Mouse (Mus musculus): Measurements from ENCODE around the gene Prkce. TPM values are rescaled to one million over a fixed set of nuclear protein-coding genes. Genes with fewer than 3 reads are reported as not detected.

Gene Prkce
- total and polyA plus RNA-seq, 3 experiments, result 6.1 to 27.3 (median 26.0) TPM

DNA sequence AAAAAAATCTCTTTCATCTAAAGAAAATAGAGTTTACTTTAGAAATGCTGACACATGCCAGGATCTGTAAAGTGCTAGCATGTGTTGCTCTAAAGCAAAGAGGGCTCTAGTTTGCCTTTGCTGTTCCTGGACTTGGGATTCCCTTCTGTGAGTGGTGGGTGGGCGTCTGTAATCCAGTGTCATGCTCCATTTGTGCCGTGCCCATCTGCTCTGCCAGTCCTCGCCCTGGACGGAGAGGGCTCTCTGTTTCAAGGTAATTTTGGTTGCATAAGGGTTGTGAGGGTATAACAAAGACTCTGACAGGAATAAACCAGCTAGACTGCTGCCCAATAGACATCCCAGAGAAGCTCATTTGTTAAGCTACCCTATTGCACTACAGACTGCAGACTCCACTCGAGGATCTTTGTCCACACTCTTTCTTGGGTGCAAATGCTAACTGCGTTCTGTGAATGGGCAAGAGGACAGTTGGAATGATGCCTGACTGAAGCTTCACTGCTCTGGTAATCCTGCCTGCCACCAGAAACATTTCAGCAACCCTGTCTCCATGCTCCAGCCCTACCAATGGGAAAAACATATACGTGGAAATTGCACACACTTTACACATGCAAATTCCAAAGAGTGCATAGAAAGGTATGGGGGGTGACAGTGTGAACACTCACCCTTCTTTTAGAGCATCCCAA is 188.3 kb downstream of the Prkce start:
- WGBS, result 63% methylated on average over 7 of the region's 7 CpGs
- DNase-seq, result no peak
- Histone ChIP-seq H3K36me3 (ENCODE audit: control insufficient read depth, insufficient read depth, low read length) (peaks cover 7% of the 10 kb centered on the region), H3K4me3 (no peak overlapping the region), H3K27me3 (ENCODE audit: control insufficient read depth, insufficient read depth, low read length) (no peaks in the 10 kb centered on the region), H3K4me1 (ENCODE audit: control insufficient read depth, insufficient read depth, low read length) (peaks cover 17% of the 10 kb centered on the region), H3K79me2 (replicated peaks; ENCODE audit: control insufficient read depth, insufficient read depth, low read length) (peaks cover 2% of the 10 kb centered on the region; the same call in 1 of the 2 replicates), H3K9ac (ENCODE audit: low read depth, low read length) (no peak overlapping the region), H3K27ac (no peak overlapping the region)
- intact Hi-C loops (cut with DNase I), result no loop called here
- TF ChIP-seq CTCF (IDR thresholded peaks at IDR 0.05) (no peak), EP300 (IDR thresholded peaks at IDR 0.05; ENCODE audit: insufficient read depth, low read depth, low read length) (no peak), POLR2A (IDR thresholded peaks at IDR 0.05; ENCODE audit: insufficient read depth, low read depth, low read length) (no peak)

DNA sequence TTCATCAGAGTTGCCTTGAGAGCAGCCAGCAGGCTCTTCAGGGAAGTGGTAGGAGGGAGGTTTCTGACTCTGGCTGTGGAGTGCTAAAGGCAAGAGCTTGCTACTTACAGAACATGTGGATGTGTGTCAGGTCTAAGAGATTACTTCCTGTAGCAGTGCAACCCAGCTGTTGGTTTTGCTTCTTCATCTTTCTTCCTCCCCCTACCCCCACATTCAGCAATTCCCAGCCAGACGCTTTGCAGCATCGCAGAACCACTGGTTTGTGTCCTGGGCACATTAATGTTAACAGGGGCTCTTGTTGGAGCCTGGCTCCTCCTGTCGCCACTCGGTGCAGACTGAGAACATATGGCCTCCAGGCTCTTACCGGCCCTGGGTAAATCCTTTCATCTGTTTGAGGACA is 190.8 kb downstream of the Prkce start:
- intact Hi-C loops (cut with DNase I), result no loop called here
- Histone ChIP-seq H3K4me1 (ENCODE audit: control insufficient read depth, insufficient read depth, low read length) (peaks cover 14% of the 10 kb centered on the region), H3K9ac (ENCODE audit: low read depth, low read length) (no peak overlapping the region), H3K27ac (no peak overlapping the region), H3K4me3 (no peak overlapping the region), H3K79me2 (replicated peaks; ENCODE audit: control insufficient read depth, insufficient read depth, low read length) (no peaks in the 10 kb centered on the region), H3K27me3 (ENCODE audit: control insufficient read depth, insufficient read depth, low read length) (no peaks in the 10 kb centered on the region), H3K36me3 (ENCODE audit: control insufficient read depth, insufficient read depth, low read length) (peaks cover 7% of the 10 kb centered on the region)
- no peak for DNase-seq
- no peak for TF ChIP-seq POLR2A (IDR thresholded peaks at IDR 0.05; ENCODE audit: insufficient read depth, low read depth, low read length)
- no peak for TF ChIP-seq EP300 (IDR thresholded peaks at IDR 0.05; ENCODE audit: insufficient read depth, low read depth, low read length)
- 68% methylated on average over 5 of the region's 5 CpGs for WGBS

DNA sequence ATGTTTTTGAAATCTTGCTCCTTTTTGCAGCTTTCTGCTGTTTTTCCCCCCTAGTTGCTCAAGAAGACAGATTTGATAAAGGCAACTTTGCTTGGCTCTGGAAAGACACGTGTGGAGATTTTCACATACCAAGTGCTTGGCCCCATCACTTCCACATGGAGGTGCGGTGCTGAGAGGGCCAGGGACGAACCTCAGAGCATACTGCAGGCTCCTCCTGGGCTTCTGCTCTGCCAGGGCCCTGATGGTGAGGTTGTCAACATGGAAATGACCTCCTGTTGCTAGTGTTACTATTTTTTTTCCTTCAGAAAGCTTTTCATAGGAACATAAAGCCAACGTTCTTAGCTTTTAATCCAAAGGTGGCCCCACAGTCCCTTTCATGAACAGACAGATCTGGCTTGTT is 191.3 kb downstream of the Prkce start:
- WGBS, result 71% methylated on average over 4 of the region's 4 CpGs
- no peak overlapping the region for H3K27ac ChIP-seq
- intact Hi-C loops (cut with DNase I), result no loop called here

DNA sequence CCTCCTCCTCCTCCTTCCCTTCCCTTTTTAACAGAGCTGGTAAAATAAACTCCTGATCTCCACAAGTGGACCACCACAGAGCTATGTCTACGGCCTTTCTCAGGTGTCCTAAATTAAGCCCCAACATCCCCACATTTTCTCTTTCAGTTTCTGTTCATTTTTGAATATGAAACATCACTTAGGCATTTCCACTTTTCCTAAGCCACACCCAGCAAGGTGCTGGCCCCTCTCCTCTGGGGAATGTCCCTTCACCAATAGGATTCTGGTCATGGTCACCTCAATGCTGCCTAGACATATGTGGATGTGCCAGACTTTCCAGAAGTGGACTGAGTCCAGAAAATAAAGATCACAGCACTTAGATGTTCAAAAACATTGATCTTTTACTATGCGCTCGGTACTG is 193.3 kb downstream of the Prkce start:
- Histone ChIP-seq H3K9ac (ENCODE audit: low read depth, low read length) (no peak overlapping the region), H3K27ac (no peak overlapping the region), H3K36me3 (ENCODE audit: control insufficient read depth, insufficient read depth, low read length) (peaks cover 6% of the 10 kb centered on the region), H3K4me1 (ENCODE audit: control insufficient read depth, insufficient read depth, low read length) (peaks cover 16% of the 10 kb centered on the region), H3K79me2 (replicated peaks; ENCODE audit: control insufficient read depth, insufficient read depth, low read length) (no peaks in the 10 kb centered on the region; the same call in 1 of the 2 replicates), H3K27me3 (ENCODE audit: control insufficient read depth, insufficient read depth, low read length) (no peaks in the 10 kb centered on the region), H3K4me3 (no peak overlapping the region)
- no peak for TF ChIP-seq CTCF (IDR thresholded peaks at IDR 0.05)
- TF ChIP-seq EP300 (IDR thresholded peaks at IDR 0.05; ENCODE audit: insufficient read depth, low read depth, low read length), result no peak
- TF ChIP-seq POLR2A (IDR thresholded peaks at IDR 0.05; ENCODE audit: insufficient read depth, low read depth, low read length), result no peak
- intact Hi-C loops (cut with DNase I), result no loop called here
- WGBS, result 91% methylated on average over 3 of the region's 3 CpGs
- no peak for DNase-seq

More for the DNA sequence above, 191.3 kb downstream of the Prkce start:
- H3K4me1 ChIP-seq (ENCODE audit: control insufficient read depth, insufficient read depth, low read length), result peaks cover 14% of the 10 kb centered on the region
- no peaks in the 10 kb centered on the region for H3K79me2 ChIP-seq (replicated peaks; ENCODE audit: control insufficient read depth, insufficient read depth, low read length)
- H3K9ac ChIP-seq (ENCODE audit: low read depth, low read length), result no peak overlapping the region
- no peak overlapping the region for H3K4me3 ChIP-seq
- DNase-seq, result no peak
- no peaks in the 10 kb centered on the region for H3K27me3 ChIP-seq (ENCODE audit: control insufficient read depth, insufficient read depth, low read length)
- TF ChIP-seq POLR2A (IDR thresholded peaks at IDR 0.05; ENCODE audit: insufficient read depth, low read depth, low read length), result no peak
- no peak for TF ChIP-seq EP300 (IDR thresholded peaks at IDR 0.05; ENCODE audit: insufficient read depth, low read depth, low read length)
- no peak for TF ChIP-seq CTCF (IDR thresholded peaks at IDR 0.05)
- H3K36me3 ChIP-seq (ENCODE audit: control insufficient read depth, insufficient read depth, low read length), result peaks cover 7% of the 10 kb centered on the region

DNA sequence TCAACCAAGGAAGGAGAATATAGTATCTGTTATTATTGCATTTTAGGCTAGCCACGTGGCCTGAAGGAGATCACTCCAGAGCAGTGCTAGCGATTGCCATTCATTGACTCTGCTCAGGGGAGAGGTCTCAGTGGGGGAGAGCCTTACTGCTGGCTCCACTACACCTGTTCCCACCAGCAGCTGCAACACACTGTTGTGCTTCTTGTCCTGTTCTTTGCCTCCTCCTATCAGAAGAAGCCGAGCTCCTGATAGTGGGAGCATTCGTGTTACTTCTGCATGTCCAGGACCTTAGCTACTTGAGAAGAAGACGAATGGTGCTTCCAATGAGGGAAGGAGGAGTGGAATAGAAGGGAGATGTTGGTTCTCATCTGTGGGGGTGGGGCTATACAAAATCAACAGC is 195.8 kb downstream of the Prkce start:
- Histone ChIP-seq H3K4me3 (no peak overlapping the region), H3K4me1 (ENCODE audit: control insufficient read depth, insufficient read depth, low read length) (peaks cover 14% of the 10 kb centered on the region), H3K27ac (no peak overlapping the region), H3K79me2 (replicated peaks; ENCODE audit: control insufficient read depth, insufficient read depth, low read length) (peaks cover 3% of the 10 kb centered on the region; the same call in 1 of the 2 replicates), H3K9ac (ENCODE audit: low read depth, low read length) (no peak overlapping the region), H3K36me3 (ENCODE audit: control insufficient read depth, insufficient read depth, low read length) (peaks cover 2% of the 10 kb centered on the region; the same call in 1 of the 2 replicates), H3K27me3 (ENCODE audit: control insufficient read depth, insufficient read depth, low read length) (no peaks in the 10 kb centered on the region)
- TF ChIP-seq POLR2A (IDR thresholded peaks at IDR 0.05; ENCODE audit: insufficient read depth, low read depth, low read length) (no peak), EP300 (IDR thresholded peaks at IDR 0.05; ENCODE audit: insufficient read depth, low read depth, low read length) (no peak), CTCF (IDR thresholded peaks at IDR 0.05) (no peak)
- WGBS, result 73% methylated on average over 5 of the region's 5 CpGs
- intact Hi-C loops (cut with DNase I), result no loop called here
- DNase-seq, result no peak

DNA sequence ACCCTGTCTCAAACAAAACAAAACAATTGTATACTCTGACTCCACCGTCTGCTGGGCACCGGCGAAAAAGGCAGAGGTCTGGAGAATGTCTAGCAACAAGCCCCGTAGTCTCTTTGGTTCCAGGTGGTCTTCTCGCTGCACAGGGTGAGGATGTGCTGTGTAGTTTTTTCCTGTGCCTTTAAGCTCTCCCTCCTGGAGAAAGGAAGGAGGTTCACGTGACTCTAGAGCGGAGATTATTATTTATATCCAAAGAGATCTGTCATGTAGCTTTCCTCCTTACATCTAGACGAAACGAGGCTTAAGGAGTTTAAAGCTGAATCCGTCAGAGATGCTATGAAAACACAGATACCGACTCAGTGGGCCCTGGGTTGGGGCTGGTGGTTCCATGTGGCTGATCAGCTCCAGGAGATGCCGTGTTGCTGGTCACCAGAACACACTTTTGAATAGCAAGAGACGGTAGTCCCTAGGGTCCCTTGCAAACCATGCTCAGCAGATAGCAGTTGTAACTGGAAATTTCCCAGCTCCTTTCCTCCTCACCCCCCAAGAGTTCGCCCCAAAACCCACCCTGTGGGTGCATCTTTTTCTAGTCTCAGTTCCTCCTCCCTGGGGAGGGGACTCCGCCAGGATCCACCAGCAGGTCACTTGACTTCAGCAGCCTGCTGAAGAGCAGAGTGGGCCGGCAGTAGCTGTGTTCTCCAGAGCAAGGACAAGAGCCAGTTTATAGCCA is 196.9 kb downstream of the Prkce start:
- H3K79me2 ChIP-seq (replicated peaks; ENCODE audit: control insufficient read depth, insufficient read depth, low read length), result peaks cover 6% of the 10 kb centered on the region
- H3K9ac ChIP-seq (ENCODE audit: low read depth, low read length), result peak overlapping the region; percentile 14; the same call in 1 of the 2 replicates
- H3K4me1 ChIP-seq (ENCODE audit: control insufficient read depth, insufficient read depth, low read length), result peaks cover 13% of the 10 kb centered on the region
- intact Hi-C loops (cut with DNase I), result loop anchor here (5.0 kb wide), 1 partner anchor 73 kb away; no protein-coding TSS in a partner anchor
- 32% methylated on average over 16 of the region's 16 CpGs for WGBS
- H3K27me3 ChIP-seq (ENCODE audit: control insufficient read depth, insufficient read depth, low read length), result no peaks in the 10 kb centered on the region
- TF ChIP-seq CTCF (IDR thresholded peaks at IDR 0.05) (no peak), EP300 (IDR thresholded peaks at IDR 0.05; ENCODE audit: insufficient read depth, low read depth, low read length) (no peak), POLR2A (IDR thresholded peaks at IDR 0.05; ENCODE audit: insufficient read depth, low read depth, low read length) (no peak)
- H3K27ac ChIP-seq, result peak overlapping the region; percentile 32
- DNase-seq, result no peak
- H3K4me3 ChIP-seq, result peak overlapping the region; percentile 3; the same call in 1 of the 2 replicates
- H3K36me3 ChIP-seq (ENCODE audit: control insufficient read depth, insufficient read depth, low read length), result peaks cover 2% of the 10 kb centered on the region; the same call in 1 of the 2 replicates
